Mouse (Mus musculus) ES-E14 (cell line): Measurements from ENCODE around the gene Lin52. TPM values are rescaled to one million over a fixed set of nuclear protein-coding genes. Genes with fewer than 3 reads are reported as not detected.
A peak's percentile ranks its signal among the peaks of the same experiment; 100 is the strongest.

Source experiments
- DNase-seq: peaks from one replicate; pipeline ENCODE4 v3.0.0-alpha.2; 2013; ENCODE audit warnings: low read depth, low spot score
- H3K27ac ChIP-seq: 2 replicates; pipeline ENCODE4 v1.5.1; 2012; ENCODE audit warnings: low read depth, mild to moderate bottlenecking, low read length, moderate library complexity, mixed read lengths; ENCODE audit not compliant: poor library complexity, insufficient read depth, severe bottlenecking
- H3K36me3 ChIP-seq: 2 replicates; pipeline ENCODE4 v1.6.1; 2012; ENCODE audit warnings: mild to moderate bottlenecking, low read length, moderate library complexity, mixed read lengths; ENCODE audit not compliant: control insufficient read depth, poor library complexity, insufficient read depth, severe bottlenecking
- H3K4me1 ChIP-seq, 2 experiments: fragments of 150-350 bp in 1 of 2; sonication (generic) in 1 of 2; 2 replicates each; pipeline ENCODE4 v1.6.1; 2012; ENCODE audit warnings: low read length in 2 of 2, mild to moderate bottlenecking in 1 of 2, mixed read lengths in 1 of 2; ENCODE audit not compliant: control insufficient read depth in 2 of 2, insufficient read depth in 2 of 2, poor library complexity in 1 of 2
- H3K4me3 ChIP-seq, 2 experiments: fragments of 150-350 bp in 1 of 2; sonication (generic) in 1 of 2; 2 replicates each; pipeline ENCODE4 v1.5.1; 2012; ENCODE audit warnings: low read length in 2 of 2, low read depth in 1 of 2, mild to moderate bottlenecking in 1 of 2, mixed read lengths in 1 of 2; ENCODE audit not compliant: insufficient read depth in 1 of 2, poor library complexity in 1 of 2, severe bottlenecking in 1 of 2
- H3K9ac ChIP-seq: 2 replicates; pipeline ENCODE4 v1.6.1; 2012; ENCODE audit warnings: low read depth, mild to moderate bottlenecking, low read length, mixed read lengths; ENCODE audit not compliant: poor library complexity, insufficient read depth, severe bottlenecking
- H3K9me3 ChIP-seq: fragments of 150-350 bp; sonication (generic); 2 replicates; pipeline ENCODE4 v1.6.1; 2012; ENCODE audit warnings: low read depth, mild to moderate bottlenecking, low read length; ENCODE audit not compliant: control insufficient read depth, insufficient read depth
- CHD2 ChIP-seq: IDR thresholded peaks from 2 replicates; pipeline ENCODE4 v1.6.1; 2014; ENCODE audit warnings: mild to moderate bottlenecking, low read depth, low read length, inconsistent platforms
- HCFC1 ChIP-seq: IDR thresholded peaks from 2 replicates; pipeline ENCODE4 v1.6.1; 2012; ENCODE audit warnings: low read length, inconsistent platforms, borderline replicate concordance; ENCODE audit not compliant: insufficient read depth
- MAFK ChIP-seq: IDR thresholded peaks from 2 replicates; pipeline ENCODE4 v1.6.1; 2014; ENCODE audit warnings: mild to moderate bottlenecking, low read depth, low read length, inconsistent platforms; ENCODE audit not compliant: insufficient read depth
- ZC3H11A ChIP-seq: IDR thresholded peaks from 2 replicates; pipeline ENCODE4 v1.6.1; 2012; ENCODE audit warnings: low read depth, mild to moderate bottlenecking, inconsistent platforms, low read length, borderline replicate concordance
- ZNF384 ChIP-seq: IDR thresholded peaks from 2 replicates; pipeline ENCODE4 v1.6.1; 2012; ENCODE audit warnings: low read depth, low read length, inconsistent platforms
- in situ Hi-C, 2 experiments: fragments of 600-800 bp; cut with MboI; formaldehyde crosslinking; loops; one replicate each; pipeline ENCODE4 v1.15.1; 2025; ENCODE audit warnings: low sequenced_read_pairs in 2 of 2, inconsistent platforms in 1 of 2; ENCODE audit not compliant: unreplicated experiment in 2 of 2
- total RNA-seq: library from RNA; depleted of rRNA; stranded (reverse); fragments of 300-350 nt; gene quantifications from 2 replicates; pipeline ENCODE4 v1.2.3, GENCODE M21; 2012

Lin52 gene
- total RNA-seq, 1 experiment = 10.5 TPM

DNA sequence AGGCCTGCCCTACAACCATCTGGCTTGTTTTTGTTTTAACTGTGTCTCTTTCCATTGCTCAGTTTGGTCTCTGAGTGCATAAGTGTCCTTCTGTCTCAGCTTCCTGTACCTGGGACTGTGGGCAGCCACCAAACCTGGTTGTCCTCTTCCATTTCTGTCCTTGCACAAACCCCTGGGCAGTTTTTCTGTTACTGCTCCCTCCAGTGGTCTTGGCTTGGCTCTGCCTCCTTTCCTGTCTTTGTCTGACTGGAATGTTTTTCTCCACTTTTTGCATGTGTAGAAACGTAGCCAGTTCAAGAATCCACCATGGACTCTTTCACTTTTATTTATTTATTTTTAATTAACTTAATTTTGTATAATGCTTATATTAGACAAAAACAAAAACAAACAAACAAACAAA is 8.6 kb downstream of the Lin52 start:
- no peak for TF ChIP-seq ZNF384
- TF ChIP-seq CHD2 = no peak
- no peak for TF ChIP-seq MAFK
- no peak for DNase-seq

DNA sequence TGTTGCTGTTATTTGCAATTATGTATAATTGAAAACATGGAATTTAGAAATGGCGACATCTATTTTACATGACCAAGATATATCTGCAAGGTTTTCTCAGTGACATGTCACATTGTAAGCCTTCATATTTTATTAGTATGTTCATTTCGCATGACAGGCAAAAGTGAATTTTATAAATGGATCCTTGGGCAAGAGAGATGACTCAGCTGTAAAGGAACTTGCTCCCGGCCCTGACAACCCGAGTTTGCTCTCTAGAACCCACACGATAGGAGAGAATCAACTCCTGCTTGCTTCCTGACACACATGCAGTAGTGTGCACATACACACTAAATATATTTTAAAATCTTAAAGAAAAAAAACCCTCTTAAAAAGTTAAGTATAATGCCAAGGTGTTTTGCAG is 10.2 kb downstream of the Lin52 start:
- no peak for DNase-seq
- in situ Hi-C loops = no loop called here
- no peaks in the 10 kb centered on the region for H3K9me3 ChIP-seq
- no peak overlapping the region for H3K27ac ChIP-seq
- no peak overlapping the region for H3K4me3 ChIP-seq
- H3K4me1 ChIP-seq = no peaks in the 10 kb centered on the region
- H3K9ac ChIP-seq = no peak overlapping the region
- H3K36me3 ChIP-seq = peaks cover 17% of the 10 kb centered on the region
- TF ChIP-seq ZNF384 (no peak), MAFK (no peak), CHD2 (no peak), HCFC1 (no peak), ZC3H11A (no peak)

More for the DNA sequence above, 8.6 kb downstream of the Lin52 start:
- no peaks in the 10 kb centered on the region for H3K4me1 ChIP-seq
- H3K27ac ChIP-seq = no peak overlapping the region
- H3K4me3 ChIP-seq = no peak overlapping the region
- H3K9ac ChIP-seq = no peak overlapping the region
- no peaks in the 10 kb centered on the region for H3K9me3 ChIP-seq
- in situ Hi-C loops = no loop called here
- H3K36me3 ChIP-seq = peaks cover 17% of the 10 kb centered on the region

DNA sequence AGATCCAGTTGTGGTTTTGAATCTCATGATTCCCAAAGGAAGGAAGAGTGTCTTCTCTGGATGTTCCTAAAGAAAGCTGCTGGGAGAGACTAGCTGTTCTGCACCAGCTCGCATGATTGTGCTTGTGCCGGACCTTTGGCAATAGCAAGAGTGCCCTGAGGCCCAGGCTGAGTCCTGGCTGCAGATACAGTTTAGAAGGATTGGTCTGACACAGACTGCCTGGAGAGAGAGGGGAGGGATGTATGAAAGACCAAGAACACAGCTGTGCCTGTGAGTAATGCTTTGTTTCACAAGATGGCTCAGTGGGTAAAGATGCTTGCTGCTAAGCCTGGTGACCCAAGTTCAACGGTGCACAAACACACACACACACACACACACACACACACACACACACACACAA is 11.6 kb downstream of the Lin52 start:
- Histone ChIP-seq H3K9ac (no peak overlapping the region), H3K4me1 (no peaks in the 10 kb centered on the region), H3K9me3 (no peaks in the 10 kb centered on the region), H3K4me3 (no peak overlapping the region), H3K36me3 (peaks cover 14% of the 10 kb centered on the region), H3K27ac (no peak overlapping the region)
- no peak for DNase-seq
- in situ Hi-C loops = no loop called here
- no peak for TF ChIP-seq MAFK
- TF ChIP-seq ZNF384 = no peak
- no peak for TF ChIP-seq CHD2
- TF ChIP-seq ZC3H11A = no peak
- no peak for TF ChIP-seq HCFC1

- peak; percentile 52 for DNase-seq
- H3K27ac ChIP-seq = no peak overlapping the region
- H3K4me3 ChIP-seq = no peak overlapping the region
- TF ChIP-seq HCFC1 (no peak), ZNF384 (peak; percentile 63)
- H3K4me1 ChIP-seq = no peaks in the 10 kb centered on the region
- H3K9ac ChIP-seq = no peak overlapping the region
- no peaks in the 10 kb centered on the region for H3K9me3 ChIP-seq
- peaks cover 9% of the 10 kb centered on the region for H3K36me3 ChIP-seq
- in situ Hi-C loops = no loop called here
These were observed 17.5 kb downstream of the Lin52 start for GRCm38 (mm10) chr12:84468701-84469100.

- DNase-seq = no peak
- Histone ChIP-seq H3K9me3 (no peaks in the 10 kb centered on the region), H3K9ac (no peak overlapping the region), H3K4me3 (no peak overlapping the region), H3K36me3 (peaks cover 4% of the 10 kb centered on the region; the same call in 1 of the 2 replicates), H3K4me1 (peaks cover 0 to 3% of the 10 kb centered on the region in 2 experiments; a peak in 1 of 4 replicates), H3K27ac (no peak overlapping the region)
- in situ Hi-C loops = no loop called here
- TF ChIP-seq ZC3H11A (no peak), MAFK (no peak), HCFC1 (no peak), CHD2 (no peak), ZNF384 (no peak)
These were observed 27.7 kb downstream of the Lin52 start for GRCm38 (mm10) chr12:84478937-84479336.
